Mouse (Mus musculus) brain, embryonic 18.5 days (tissue): ENCODE results near the gene Pdzd2.

Experiments used
- DNase-seq: peaks from one replicate; pipeline ENCODE4 v3.0.0-alpha.2; 2012; ENCODE audit warnings: low read depth, low spot score

Pdzd2 gene

DNA sequence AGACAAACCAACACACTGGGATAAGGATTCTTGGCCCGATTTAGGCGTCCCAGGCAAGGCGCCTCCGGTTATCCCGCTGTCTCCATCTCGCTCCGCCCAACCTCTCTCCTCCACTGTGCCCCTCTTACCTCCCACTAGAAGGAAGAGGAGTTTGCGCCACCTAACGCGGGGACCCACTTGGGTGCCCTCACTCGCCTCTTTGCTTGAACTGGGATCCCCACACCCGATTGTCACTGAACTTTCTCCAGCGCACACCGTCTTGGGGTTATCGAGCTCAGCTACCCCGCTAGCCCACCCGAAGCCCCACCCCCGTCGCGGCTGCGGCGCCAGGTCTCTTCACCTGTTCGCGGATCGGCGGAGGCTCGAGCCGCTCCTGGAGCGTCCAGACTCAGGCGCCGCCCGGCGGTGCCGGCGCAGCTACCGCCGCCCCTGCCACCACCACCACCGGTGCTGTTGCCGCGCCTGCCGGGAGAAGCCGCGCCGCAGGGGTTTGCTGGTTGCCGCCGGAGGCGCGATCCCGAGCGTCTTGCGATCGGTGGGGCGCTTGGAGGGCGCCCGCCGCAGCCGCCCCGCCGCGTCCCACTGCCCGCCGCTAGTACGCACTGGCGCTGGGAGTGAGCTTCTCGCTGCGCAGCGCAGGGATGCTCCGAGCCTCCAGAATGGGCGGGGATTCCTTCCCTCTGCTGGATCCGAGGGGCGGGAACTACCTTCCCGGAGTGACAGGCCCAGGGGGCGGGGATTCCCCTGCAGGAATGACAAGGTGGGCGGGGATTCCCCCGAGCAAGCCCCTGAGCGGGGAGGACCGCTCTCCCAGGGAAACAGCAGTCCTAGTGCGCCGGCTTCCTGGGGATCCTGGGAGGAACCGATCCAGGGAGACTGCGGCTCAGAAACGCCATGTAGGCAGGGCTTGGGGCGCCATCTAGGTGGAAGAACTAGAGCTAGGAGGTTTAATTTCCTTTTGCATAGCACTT lies at the start of gene Pdzd2:
Gene Pdzd2, minus strand, starts transcription at position 648 of the 971 bp plus-strand sequence.
- DNase-seq, result peak; percentile 96

DNA sequence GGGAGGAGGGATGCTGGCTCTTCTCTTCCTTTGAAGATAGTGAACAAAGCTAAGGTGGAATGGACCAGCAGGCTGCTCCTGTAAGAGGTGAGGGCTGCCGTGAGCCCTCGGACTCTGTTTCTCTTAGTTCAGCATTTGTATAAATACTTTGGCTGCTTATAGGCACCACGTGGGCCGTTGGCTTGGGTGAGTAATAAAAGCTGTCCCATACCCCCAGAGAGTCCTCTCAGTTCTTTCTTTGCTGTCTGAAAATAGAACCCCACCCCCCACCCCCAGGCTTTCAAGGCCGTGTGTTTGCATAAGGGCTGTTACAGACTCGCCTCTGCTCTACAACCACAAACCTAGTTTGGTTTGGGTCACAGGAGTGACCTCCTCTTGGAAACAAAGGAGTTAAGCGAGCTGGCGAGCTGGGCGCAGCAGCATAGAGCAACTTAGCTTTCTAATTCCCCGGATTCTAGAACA lies 49.7 kb upstream of the Pdzd2 start:
- DNase-seq, result no peak

DNA sequence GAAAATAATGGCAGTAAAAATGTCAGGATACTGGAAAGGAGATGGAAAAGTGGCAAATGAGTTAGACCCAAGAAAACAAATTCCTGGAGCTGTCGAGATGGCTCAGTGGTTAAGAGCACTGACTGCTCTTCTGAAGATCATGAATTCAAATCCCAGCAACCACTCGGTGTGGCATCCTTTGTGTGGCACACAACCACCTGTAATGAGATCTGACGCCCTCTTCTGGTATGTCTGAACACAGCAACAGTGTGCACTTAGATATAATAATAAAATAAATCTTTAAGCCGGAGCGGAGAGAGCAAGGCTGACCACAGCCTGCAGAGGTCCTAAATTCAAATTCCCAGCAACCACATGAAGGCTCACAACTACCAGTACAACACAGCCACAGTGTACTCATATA lies 48.8 kb upstream of the Pdzd2 start:
- no peak for DNase-seq

DNA sequence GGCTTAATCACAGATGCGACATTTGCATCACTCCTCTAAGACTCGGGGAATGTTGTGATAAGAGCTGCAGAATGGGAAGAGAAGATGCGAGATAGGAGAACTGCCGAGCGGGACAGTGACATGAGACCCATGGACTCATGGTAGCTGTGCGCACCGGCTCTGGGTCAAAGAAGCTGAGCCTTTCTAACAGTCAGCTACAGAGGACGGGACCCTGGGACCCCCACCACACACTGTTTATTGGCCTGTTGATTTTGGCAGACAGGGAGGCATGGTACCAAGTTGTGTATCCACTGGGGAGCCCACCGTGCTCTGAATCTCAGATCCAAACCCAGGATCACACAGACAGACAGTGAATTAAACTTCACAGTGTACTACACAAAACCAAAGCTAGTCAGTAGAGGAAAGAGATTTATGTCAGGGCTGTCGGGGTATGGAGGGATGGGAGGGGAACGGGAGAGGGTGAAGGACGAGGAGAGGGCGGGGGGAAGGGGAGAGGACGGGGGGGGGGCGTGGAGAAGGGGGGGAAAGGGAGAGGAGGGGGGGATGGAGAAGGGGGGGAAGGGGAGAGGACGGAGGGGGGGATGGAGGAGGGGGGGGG lies 42.1 kb upstream of the Pdzd2 start:
- no peak for DNase-seq

DNA sequence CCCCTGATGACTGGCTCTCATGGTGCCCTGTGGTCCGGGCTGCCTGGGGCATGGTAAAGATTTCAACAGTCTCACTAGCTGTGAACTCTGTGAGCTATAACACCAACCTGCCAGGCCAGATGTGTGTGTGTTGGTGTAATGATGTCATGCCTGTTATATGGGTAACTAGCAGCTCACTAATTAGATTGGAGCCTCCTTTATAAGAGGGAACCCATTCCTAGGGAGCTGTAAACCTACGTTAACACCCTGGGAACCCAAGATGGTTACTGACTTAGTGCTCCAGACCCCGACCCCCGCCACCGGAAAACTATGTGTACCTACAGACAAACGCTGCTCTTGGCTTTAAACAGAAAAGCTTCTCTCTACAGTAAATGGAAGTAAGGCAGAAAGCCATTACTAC lies 41.6 kb upstream of the Pdzd2 start:
- no peak for DNase-seq

DNA sequence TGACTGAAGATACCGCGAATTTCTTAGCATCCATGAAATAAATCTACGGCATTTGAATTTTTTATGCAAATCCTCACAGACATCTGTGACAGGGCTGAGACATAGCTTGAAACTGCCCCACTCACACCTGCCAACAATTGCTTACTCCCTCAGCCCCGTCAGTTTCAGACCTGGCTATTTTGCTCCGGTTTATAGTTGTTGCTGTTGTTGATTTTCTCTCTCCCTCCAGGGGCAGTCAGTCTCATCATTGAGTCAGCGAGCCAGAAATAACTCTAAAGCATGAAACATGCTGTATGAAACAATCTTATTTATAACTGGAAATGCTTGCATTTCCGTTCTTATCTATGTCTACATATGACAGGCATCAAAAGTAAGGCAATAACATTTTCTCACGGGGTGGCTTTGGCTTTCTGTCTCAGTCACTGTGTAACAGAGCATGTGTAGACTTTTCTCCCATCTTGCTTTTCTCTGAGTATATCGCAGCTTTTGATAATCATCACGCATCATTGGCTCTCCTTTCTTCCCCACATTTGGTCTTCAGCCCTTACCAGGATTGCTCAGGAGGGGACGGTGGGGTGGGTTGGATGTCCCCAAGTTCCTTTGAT lies 34.5 kb upstream of the Pdzd2 start:
- DNase-seq, result no peak

DNA sequence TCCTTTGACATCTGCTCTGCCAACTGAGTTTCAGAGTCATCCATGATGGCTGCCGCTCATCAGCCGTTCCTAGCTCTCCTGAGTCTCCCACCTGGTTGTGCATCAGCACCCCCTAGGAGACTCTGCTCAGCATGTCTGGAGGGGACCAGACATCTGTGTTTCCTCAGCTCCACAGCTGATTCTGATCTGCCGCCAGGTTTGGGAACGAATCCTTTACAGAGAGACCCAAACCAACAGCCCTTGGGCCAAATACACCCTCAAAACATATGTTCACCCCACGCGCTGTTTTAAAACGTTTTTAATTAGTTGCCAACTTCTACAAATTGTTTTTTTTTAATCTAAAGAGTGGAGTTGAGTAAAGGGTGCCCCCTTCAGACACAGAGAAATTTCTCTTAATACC lies 31.2 kb upstream of the Pdzd2 start:
- no peak for DNase-seq

DNA sequence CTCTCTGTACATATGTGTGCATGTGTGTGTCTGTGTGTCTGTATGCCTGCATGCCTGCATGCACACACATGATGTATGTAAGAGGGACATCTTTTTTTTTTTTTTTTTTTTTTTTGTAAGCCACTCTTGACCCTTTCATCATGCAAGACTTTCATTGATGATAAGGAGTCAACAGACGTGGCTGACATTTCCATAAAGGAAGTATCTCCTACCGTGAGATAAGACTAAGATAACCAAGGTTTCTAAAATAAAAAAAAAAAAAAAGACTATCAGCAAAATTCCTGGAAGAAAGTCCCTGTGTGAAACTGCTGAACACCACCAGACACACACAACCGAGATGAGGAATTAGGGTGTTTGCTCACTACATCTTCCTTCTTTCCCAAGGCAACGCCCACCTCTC lies 27.1 kb upstream of the Pdzd2 start:
- no peak for DNase-seq

DNA sequence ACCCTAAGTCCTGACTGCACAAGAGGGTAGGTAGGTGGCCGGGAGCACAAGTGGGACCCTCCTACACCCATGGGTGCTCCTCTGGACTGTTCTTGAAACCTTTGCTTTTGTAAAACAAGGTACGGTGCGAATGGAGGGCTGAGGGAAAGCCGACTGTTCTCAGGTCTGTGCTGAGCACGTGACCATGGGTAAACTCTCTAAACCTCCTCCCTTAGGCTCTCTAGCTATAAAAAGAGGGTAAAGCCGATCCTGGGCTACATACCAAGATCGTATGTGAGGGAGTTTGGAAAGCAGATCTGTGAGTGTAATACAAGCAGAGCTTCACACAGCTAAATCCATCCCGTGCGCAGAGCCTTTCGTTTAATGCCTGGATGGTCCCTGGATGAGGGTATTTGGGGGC lies 23.4 kb upstream of the Pdzd2 start:
- no peak for DNase-seq

DNA sequence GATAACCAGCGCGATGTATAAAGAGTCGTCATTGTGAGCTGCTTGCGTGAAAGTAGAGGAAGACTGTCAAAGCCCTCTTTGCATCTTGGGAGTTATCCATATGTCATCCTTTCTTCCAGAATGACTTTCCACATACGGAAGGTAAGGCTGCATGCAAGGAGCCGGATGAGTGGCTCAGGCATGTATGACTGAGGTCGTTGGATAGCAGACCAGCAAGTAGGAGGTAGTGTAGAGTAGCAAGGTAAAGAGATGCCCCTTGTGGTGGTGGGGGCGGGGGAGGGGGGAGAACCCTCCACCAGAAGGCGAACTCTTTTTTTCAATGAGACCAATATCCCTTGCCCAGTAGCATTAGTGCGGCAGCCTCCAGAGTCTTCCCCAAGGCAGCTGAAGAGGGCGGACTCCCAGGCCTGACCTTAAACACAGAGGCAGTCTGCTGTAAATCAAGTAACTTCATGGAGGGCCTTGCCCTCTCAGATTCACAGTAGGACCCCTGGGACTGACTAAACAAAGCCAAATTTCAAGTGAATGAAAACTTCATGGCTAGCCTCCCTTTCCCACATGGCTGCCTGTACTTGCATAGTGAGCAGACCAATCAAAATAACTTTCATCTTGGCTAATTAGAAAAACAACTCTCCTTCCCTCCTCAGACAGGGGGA lies 22.7 kb upstream of the Pdzd2 start:
- DNase-seq, result no peak

DNA sequence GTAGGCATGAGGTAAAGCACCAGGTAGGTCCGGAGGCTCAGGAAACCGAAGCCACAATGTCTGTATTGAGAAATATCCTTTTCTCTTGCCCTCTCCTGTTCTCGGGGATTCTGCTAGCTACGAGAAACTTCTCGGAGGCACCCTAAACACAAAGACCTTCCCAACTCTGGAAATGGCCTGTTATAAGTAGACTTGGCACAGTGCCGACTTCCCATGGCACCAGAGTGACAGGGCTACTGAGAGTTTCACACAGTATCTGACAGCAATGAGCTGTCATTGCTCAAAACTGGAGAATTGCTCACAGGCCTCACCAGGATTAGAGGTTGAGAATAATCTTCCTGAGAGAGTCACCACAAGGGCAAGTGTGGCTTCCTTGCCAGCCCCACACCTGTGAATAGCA lies 21.0 kb upstream of the Pdzd2 start:
- no peak for DNase-seq

DNA sequence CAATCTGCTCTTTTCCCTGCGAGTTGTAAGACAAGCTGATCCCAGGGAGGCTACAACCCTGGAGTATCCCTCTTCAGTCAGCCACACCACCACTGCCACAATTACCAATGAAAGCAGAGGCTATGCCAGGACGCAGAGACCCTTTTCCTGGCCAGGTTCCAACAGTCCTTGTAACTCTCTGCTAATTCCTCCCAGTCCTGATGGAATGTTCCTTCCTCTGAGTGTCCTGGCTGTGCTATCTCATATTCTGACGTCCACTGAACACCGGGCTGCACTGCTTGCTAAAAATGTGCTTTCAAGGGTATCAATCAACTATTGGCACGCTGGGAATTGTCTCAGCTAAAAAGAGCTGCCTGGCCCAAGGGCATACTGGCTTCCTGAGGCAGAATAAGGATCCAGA lies 18.7 kb upstream of the Pdzd2 start:
- DNase-seq, result no peak

DNA sequence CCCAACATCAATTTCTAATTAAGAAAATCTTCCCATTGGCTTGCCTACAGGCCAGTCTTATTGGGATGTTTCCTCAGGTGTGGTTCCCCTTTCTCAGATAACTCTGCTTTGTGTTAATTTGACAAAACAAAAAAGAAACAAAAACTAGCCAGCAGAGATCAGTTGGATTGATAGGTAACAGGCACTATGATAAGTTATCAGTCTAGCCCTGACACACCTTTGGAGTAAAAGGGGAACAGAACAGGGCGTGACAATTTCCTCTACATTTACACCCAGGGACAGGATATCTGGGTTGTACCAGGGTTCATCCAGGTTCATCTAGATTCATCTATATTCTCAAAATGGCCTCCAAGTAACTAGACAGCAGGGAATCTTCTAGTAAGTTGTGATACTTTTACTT lies 18.0 kb upstream of the Pdzd2 start:
- DNase-seq, result no peak

DNA sequence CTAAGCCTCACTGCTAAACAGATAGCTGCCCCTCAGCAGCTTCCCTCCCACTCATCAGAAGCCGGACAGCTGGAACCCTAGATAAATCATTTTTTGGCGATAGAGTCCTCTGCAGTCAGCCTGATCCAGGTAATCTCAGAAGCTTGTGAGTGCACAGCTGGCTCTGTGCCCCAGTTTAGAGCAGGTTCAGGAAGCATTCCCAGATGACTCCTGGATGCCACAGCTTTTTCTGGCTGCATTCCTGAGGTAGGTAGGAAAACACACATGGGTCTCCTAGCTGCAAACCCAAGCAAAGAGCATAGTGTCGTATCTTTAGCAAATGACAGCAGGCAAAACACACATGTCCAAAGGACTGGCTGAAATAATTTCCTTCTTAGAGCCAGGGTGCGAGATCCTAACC lies 13.5 kb upstream of the Pdzd2 start:
- no peak for DNase-seq

DNA sequence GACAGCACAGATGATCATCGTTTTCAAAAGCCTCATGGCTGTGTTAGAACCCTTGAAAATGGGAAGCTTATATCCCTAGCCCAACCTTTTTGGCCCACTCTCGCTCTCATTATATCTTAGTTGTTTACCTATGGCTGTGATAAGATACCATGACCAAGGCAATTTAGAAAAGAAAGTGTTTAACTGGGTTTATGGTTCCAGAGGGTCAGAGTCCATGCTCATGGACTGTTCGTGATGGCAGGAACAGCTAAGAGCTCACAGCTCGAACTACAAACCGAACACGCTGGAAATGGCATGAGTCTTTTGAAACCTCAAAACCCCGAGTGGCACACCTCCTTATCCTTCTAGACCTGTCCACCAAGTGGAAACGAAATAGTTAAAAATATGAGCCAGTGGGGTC lies 11.2 kb upstream of the Pdzd2 start:
- DNase-seq, result no peak

DNA sequence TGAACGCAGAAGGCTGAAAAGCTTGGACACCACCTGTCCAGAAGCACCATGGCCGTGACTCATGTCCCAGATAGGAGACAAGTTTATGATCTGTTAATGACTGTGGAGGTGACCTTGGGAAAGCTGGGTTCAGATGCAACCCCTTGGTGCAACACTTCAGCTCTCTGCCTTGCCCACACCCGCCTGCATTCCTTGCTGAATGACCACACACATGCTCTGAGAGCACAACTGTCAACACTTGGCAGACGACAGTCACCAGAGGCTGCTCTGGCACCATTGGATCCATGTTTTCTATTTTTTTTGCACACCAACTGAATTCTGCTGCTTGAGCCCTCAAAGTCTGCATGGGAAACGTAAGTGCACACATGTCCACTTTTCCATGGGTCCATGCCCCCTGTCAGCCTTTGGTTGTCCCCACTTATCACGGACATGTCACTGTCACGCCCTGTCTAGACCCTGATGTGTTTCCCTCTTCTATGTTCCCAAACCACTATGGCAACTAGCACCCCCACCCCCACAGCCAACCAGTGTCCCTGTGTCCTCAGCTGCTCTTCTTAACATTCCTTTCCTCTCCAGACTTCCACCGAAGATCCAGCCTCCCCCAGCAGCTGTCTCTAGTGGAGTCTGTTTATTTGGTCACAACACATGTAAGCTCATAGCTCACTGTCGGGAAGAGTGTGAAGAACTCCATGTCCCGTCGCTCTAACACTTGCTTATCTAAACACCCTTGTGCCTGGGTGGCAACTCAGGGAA lies 10.0 kb upstream of the Pdzd2 start:
- no peak for DNase-seq

DNA sequence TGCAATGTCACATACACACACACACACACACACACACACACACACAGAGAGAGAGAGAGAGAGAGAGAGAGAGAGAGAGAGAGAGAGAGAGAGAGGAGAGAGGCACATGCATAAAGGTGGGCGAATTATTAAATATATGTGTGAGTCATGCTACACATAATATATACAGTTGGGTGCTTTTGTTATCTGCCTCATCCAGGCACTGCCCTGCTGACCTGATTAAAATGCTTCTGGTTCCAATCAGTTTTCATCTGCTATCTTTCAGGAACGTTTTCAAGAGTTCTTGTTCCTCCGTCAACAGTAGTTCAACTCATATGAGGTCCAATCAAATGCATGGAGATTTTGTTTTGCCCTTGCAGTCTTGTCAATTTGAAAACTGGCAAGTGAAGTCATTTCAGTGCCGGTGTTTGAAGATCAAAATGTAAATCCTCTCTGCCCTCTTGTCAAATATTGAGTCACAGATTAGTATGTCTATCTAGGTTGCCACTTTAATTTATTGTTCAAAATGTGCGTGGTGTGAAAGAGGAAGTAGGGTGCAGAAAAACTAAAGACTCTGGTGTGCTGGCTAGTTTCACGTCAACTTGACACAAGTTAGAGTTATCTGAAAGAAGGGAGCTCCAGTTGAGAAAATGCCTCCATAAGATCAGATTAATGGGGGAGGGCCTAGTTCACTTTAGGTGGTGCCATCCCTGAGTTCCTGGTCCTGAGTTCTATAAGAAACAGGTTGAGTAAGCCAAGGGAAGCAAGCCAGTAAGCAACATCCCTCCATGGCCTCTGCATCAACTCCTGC lies 2.6 kb upstream of the Pdzd2 start:
- no peak for DNase-seq

DNA sequence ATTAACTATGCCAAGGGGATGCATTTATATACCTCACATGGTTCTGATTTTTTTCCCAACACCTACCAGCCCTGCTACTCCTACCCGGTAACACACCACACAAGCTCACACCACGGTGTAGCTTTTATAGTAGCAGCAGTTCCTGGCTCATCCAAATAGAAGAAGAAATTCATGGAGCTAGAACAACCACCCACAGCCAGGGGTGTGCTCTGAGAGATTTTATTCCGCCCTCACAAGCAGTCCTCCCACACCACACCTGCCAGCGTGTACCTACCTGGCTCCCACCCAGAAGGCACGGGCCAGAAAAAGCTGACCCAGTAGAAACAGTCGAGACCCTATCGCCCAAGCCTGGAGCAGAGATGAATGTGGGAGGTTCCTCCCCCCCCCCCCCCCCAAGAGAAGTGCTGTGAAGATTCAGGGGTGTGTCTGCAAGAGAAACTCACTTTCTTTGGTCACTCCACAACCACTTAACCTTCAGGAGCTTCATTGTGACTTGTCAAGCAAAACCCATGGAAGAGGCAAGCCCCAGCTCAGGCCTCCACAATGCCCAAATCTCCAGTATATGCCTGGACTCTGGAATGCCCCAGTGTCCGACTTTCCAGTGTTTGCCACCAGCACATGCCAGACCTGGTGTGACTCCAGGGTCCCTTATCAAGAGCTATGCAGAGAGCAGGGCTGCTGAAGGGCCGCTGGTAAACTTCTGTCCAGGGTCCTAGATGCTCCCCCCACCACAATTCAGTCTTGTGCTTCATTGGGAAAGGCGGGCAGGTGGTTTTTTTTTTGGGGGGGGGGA lies 1.2 kb downstream of the Pdzd2 start:
- no peak for DNase-seq

DNA sequence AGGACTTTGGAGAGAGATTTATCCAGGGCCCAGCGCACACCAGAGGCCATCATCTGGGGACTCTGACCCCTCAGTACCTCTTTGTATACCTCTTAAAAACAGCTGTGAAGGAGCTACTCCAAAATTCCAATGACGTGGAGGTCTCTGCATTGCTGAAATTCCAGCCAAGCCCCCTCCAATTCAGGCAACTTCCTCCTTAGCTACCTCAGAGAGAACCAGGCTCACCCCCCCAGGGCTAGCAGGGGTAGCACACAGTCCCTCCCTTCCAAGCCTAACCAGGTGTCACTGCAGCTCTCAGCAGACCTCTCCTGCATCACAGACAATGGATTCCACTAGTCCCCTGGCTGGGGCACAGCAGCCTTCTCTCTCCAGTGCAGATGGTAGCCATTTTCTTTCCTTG lies 4.5 kb downstream of the Pdzd2 start:
- no peak for DNase-seq

DNA sequence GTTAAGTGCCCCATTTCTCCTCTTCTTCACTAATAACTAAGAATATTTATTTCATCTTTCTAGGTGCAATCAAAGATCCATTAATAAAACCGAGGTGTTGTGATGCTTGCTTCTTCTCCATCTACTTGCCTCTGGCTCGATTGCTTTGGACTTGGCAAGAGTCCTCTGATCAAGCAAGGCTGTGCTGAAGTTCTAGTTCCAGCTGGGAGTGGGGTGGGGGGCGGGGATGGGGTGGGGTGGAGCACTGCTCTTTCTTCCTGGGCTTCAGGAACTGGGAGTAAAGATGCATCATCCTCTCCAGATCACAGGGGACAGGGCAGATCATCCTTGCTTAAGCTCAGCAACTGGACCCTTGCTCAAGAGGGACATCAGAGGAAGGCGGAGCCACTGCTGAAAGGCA lies 5.5 kb downstream of the Pdzd2 start:
- no peak for DNase-seq
